Mouse (Mus musculus) C2C12 (cell line): Measurements from ENCODE around the gene Gp5.

ENCODE experiments used
- CTCF ChIP-seq: IDR thresholded peaks from one replicate; pipeline ENCODE4 v1.5.1; 2011; ENCODE audit not compliant: control insufficient read depth, insufficient read depth, insufficient read length
- MAX ChIP-seq: IDR thresholded peaks from one replicate; pipeline ENCODE4 v1.6.1; 2011; ENCODE audit warnings: mild to moderate bottlenecking, control low read depth
- USF1 ChIP-seq: IDR thresholded peaks from one replicate; pipeline ENCODE4 v1.6.1; 2011; ENCODE audit warnings: low read depth, mild to moderate bottlenecking, control low read depth, moderate library complexity

DNA sequence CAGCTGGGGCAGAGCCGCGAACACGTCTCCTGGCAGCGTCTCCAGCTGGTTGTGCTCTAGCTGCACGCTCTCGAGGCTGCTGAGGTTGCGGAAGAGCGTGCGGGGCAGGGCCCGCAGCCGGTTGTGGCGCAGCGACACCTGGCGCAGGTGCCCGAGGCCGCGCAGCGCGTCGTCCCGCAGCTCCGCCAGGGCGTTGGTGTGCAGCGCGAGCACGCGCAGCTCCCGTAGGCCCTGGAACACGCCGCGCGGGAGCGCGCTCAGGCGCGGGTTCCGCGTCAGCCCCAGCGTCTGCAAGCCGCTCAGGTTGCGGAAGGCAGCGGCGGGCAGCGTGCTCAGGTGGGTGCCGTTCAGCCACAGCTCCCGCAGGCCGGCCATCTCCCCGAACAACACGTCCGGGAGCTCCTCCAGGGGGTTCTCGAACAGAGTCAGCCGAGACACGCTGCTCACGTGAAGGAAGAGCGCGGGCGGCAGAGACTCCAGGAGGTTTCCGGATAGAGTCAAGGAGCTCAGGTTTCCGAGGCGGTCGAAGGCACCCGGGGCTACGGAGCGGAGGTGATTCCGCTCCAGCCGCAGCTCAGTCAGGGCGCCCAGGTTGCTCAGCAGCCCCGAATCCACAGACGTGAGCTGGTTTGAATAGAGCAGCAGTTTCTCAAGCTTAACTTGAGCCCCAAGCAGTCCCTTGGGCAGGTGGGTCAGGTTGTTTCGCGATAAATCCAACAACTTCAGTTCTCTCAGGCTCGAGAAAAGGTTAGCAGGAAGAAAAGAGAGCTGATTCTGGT lies 1.8 kb downstream of the Gp5 start:
- TF ChIP-seq MAX = no peak
- TF ChIP-seq CTCF = no peak
- TF ChIP-seq USF1 = no peak
